Mouse (Mus musculus): ENCODE measurements around the gene Arl10.

GRCm38 (mm10) chr13:54556176-54556575, 18.6 kb upstream of the Arl10 start:
- no peak for TF ChIP-seq CTCF (IDR thresholded peaks at IDR 0.05)
- no peak for TF ChIP-seq POLR2A (IDR thresholded peaks at IDR 0.05; ENCODE audit: insufficient read depth, low read depth, low read length)
- no peak for TF ChIP-seq EP300 (IDR thresholded peaks at IDR 0.05; ENCODE audit: insufficient read depth, low read depth, low read length)

Data from heart, adult 2 months (tissue).